Mouse (Mus musculus) adrenal gland, postnatal 25 days (tissue): ENCODE data around the gene Slc16a13. TPM values are rescaled to one million over a fixed set of nuclear protein-coding genes. Genes with fewer than 3 reads are reported as not detected.

Experiments
- DNase-seq: peaks from one replicate; pipeline ENCODE4 v3.0.0; 2021; ENCODE audit warnings: mixed read lengths
- long read RNA-seq: library from polyadenylated mRNA; stranded (forward); transcript quantifications from one replicate; pipeline ENCODE4 v2.0.0, GENCODE M21; 2021
- total RNA-seq: library from RNA; stranded (reverse); gene quantifications from 2 replicates; pipeline ENCODE4 v1.2.3, GENCODE M21; 2021

Slc16a13 gene
- 3.7 and 4.9 TPM in 2 replicates for total RNA-seq
- long read RNA-seq, partial matches to known transcripts: 2 of 5 reads
- long read RNA-seq, other reads (novel, unspliced or antisense): 1 of 5 reads

DNA sequence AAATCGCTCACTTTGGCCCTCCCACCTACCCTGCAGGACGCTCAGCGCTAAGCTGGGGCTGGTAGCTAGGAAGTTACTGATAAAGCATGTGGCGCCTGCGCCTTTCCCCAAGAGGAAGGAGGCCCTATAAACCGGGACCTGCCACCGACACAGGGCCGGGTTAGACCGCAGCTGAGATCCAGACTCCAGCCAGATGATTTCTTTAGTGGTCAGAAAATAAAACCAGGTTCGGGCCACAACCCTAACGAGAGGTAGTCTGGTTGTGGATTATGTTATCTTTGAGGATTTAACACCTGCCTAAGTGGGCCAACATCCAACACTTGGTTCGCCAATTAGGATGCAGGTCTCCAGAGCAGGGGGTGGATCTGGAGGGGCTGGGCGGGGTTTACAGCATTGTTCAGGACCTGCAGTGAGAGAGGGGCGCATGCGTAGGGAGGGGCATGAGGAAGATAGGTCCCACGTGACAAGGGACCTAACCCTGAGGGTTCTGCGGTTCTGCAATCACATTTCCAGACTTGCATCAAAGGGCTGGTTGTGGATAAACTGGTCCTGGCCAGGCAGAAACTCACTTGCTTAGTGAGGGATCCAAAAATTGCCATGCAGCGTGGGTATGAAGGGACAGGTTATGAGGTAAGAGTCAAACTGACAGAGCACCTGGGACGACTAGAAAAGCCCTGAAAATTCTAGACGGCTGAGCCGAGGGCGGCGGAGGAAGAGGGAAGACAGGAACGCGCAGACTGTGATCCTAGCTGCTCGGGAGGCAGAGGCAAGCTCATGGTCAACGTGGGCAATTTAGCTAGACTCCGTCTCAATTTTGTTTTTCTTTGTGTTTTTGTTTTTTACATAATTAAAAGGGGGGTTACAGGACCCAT lies at the start of gene Slc16a13:
Slc16a13 (minus strand) TSS at position 334 of the 872 bp plus-strand sequence.
- DNase-seq: peak; percentile 93

GRCm38 (mm10) chr11:70266405-70266804 lies 45.5 kb upstream of the Slc16a13 start:
- DNase-seq: no peak

DNA sequence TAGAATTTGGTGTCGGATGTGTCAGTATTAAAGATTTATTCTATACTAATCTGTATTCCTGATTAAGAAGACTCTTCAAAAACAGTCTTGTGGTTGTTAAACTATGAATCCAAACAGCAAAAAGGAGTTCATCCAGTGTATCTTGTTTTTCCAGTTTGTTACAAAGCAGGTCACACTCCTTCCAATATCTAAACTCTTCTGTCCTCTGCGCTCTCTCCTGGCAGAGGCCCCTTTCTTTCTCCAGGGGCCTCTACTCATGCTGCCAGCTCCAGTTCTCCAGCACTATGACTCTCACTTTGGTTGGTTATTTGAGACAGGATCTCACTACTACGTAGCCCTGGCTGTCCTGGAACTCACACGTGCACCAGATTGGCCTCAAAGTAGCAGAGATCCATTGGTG lies 45.0 kb upstream of the Slc16a13 start:
- no peak for DNase-seq

DNA sequence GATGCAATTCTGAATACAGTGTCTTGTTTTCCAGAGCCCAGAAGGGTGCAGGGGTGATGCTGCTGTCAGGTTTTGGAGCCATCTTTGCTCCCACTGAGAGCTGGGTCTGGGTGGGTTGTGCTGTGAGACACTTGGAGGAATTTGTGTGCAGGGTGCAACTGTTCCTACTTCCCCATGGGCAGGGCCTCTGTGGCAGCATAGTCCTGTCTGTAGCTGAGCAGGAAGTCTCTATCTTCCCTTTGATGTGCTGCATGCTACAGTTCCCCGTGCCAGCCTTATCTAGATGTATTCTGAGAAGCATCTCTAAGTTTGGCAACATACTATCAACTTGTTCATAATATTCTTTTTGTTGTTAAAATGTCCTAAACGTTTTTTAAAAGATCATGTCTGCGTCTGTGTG lies 44.4 kb upstream of the Slc16a13 start:
- no peak for DNase-seq

GRCm38 (mm10) chr11:70259035-70259434 lies 38.2 kb upstream of the Slc16a13 start:
- no peak for DNase-seq

GRCm38 (mm10) chr11:70254931-70255531 lies 34.2 kb upstream of the Slc16a13 start, which contains the start of gene Alox12:
Alox12 (minus strand) TSS chr11:70255353.
- peak; percentile 62 for DNase-seq

GRCm38 (mm10) chr11:70254337-70254736 lies 33.5 kb upstream of the Slc16a13 start:
- DNase-seq: no peak

GRCm38 (mm10) chr11:70251853-70252252 lies 31.0 kb upstream of the Slc16a13 start:
- DNase-seq: no peak

- no peak for DNase-seq
These were observed 29.3 kb upstream of the Slc16a13 start for GRCm38 (mm10) chr11:70250150-70250549.

- DNase-seq: peak; percentile 53
These were observed 26.4 kb upstream of the Slc16a13 start for GRCm38 (mm10) chr11:70247136-70247845.

DNA sequence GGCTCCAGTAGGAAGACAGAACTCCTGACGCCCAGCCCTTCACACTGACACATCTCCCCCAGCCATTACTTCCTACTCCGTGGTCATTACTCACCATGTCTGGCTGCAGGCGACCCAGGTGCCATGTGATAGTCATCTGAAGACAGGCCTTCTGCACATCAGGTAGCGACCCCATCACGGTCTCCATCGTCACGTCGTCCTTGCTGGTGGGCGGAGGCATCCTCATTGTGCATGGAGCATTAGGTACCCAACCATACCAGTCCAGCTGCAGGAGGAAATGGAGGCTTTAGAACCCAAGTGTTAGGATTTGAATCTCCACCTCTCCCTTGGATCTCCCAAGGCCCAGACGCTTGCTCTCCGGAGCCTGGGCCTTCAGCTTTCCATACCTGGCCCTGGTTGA lies 21.7 kb upstream of the Slc16a13 start:
- DNase-seq: no peak

DNA sequence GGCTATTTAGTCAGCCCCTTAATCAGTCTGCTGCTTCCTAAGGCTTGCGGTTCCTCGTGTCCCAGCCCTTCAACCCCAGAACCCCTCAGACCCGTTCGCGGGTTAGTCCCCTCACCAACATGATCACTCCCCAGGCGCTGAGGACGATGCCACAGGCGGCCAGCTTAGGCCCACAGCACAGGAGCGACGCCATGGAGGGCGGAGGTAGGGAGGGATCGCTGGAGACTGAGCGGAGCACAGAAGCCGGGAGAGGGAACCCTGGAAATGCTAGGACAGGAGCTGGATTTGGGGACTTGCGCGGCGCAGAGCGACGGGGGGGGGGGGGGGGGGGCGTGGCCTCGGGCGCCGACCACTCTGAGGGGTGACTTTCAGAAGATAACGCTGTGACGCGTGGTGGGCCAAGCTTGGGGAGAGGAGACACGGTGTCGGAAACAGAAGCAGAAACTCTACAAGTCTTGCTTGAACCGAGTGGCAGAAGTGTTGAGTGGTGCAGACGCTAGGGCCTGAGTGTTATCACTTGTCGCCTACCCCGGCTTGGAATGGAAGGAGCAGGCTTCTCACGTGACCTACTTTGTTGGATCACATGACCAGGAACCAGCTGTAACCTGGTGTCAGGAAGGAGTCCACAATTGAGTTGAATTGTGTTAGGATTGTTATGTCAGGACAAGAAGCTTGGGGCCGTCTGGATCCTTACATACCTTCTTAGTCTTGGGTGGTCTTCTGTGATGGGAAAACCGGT lies 18.8 kb upstream of the Slc16a13 start, which contains the start of the genes Gm21988 and Rnasek:
Gm21988 (minus strand) TSS at position 290 of the 739 bp plus-strand sequence.
Rnasek (minus strand) TSS at position 302 of the 739 bp plus-strand sequence.
- peak; percentile 72 for DNase-seq

GRCm38 (mm10) chr11:70238591-70239440 lies 18.0 kb upstream of the Slc16a13 start:
- DNase-seq: no peak

- DNase-seq: peak; percentile 99
These were observed 16.7 kb upstream of the Slc16a13 start, which contains the start of gene 0610010K14Rik for GRCm38 (mm10) chr11:70237457-70238167. 0610010K14Rik (minus strand) TSS chr11:70237914.

DNA sequence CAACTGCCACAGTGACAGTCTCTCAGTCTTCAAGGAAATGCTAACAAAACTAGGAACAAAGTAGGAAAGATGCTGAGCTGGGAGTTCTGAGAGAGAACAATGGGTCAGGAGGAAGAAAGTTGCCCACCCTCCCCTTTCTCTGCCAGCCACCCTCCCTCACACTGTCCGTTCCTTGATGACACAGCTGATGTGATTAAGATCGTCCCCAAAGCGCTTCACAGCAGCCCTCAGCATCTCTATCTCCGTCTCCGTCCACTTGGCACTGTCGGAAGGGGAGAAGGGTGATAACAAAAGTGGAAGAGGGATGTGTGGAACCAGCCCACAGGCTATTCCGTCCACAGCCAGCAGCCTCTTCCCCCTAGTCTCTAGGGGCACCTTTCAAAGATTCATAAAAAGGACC lies 15.9 kb upstream of the Slc16a13 start:
- no peak for DNase-seq

GRCm38 (mm10) chr11:70235254-70235900 lies 14.5 kb upstream of the Slc16a13 start:
- no peak for DNase-seq

DNA sequence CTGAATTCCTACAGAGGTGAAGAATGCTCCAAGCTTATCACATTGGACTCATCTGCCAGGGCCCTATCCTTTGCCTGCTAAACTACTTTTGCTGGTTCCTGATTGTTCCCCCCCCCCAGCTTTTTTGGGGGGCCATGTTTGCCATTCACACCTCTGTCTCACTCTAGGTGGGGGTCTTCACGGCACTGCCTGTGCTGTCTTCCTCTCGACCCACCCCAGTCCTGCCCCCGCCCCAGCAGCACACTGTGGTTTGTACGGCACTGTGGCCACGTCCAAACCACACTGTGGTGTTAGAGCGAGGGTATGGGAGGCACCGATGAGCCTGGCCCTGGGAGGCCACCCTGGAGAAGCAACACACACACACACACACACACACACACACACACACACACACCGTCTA lies 13.6 kb upstream of the Slc16a13 start:
- DNase-seq: no peak

- no peak for DNase-seq
These were observed 13.2 kb upstream of the Slc16a13 start for GRCm38 (mm10) chr11:70234037-70234436.

DNA sequence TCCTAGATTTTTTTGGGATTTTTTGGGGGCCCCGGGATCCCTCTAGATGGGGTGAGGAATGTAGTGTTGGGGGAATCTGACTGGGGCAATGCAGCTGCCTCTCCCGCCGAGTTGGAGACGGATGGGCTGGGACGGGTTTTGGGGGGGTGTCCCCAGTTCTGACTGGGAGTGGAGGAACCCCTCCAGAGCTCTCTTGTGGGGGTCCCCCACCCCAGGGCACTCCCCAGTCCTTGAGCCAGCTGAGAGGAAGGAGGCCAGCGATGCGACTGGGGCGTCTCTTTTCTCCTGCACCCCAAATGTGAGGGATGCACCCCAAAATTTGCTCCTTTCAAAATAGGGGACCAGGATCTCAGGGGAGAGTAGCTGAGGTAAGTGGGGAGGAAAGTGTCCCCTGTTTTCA lies 12.2 kb upstream of the Slc16a13 start:
- DNase-seq: no peak
